Mouse (Mus musculus) midbrain, embryonic 11.5 days (tissue): ENCODE measurements around the gene Zfp90. TPM values are rescaled to one million over a fixed set of nuclear protein-coding genes. Genes with fewer than 3 reads are reported as not detected.
A peak's percentile ranks its signal among the peaks of the same experiment; 100 is the strongest.

Source experiments
- ATAC-seq: fragments of 200-750 bp; cut with Nextera tagmentation; 2 replicates; pipeline ENCODE4 v1.8.0; 2017; ENCODE audit warnings: moderate TSS enrichment, moderate library complexity; ENCODE audit not compliant: low FRiP score
- DNase-seq: peaks from one replicate; pipeline ENCODE4 v3.0.0; 2015; ENCODE audit warnings: low spot score; ENCODE audit errors: missing footprints
- H3K27ac ChIP-seq: fragments of 300-500 bp; sonication (generic); 2 replicates; pipeline ENCODE4 v1.5.1; 2014; ENCODE audit warnings: low read depth, low read length
- H3K27me3 ChIP-seq: fragments of 300-500 bp; sonication (generic); 2 replicates; pipeline ENCODE4 v1.6.1; 2014; ENCODE audit warnings: mild to moderate bottlenecking, low read length, moderate library complexity, mixed read lengths; ENCODE audit not compliant: control insufficient read depth, insufficient read depth
- H3K36me3 ChIP-seq: fragments of 300-500 bp; sonication (generic); 2 replicates; pipeline ENCODE4 v1.6.1; 2014; ENCODE audit warnings: mild to moderate bottlenecking, low read length, moderate library complexity, mixed read lengths; ENCODE audit not compliant: control insufficient read depth, insufficient read depth
- H3K4me1 ChIP-seq: fragments of 300-500 bp; sonication (generic); 2 replicates; pipeline ENCODE4 v1.6.1; 2014; ENCODE audit warnings: low read length; ENCODE audit not compliant: control insufficient read depth, insufficient read depth
- H3K4me2 ChIP-seq: fragments of 300-500 bp; sonication (generic); 2 replicates; pipeline ENCODE4 v1.6.1; 2014; ENCODE audit warnings: mild to moderate bottlenecking, moderate library complexity
- H3K4me3 ChIP-seq: fragments of 300-500 bp; sonication (generic); 2 replicates; pipeline ENCODE4 v1.5.1; 2014; ENCODE audit warnings: low read depth, low read length
- H3K9ac ChIP-seq: fragments of 300-500 bp; sonication (generic); 2 replicates; pipeline ENCODE4 v1.6.1; 2014; ENCODE audit warnings: low read length
- H3K9me3 ChIP-seq: fragments of 300-500 bp; sonication (generic); 2 replicates; pipeline ENCODE4 v1.6.1; 2016; ENCODE audit warnings: low read length; ENCODE audit not compliant: control insufficient read depth
- WGBS: fragments of 180-500 bp; shearing (Covaris S2); extraction: QIAGEN DNeasy Blood & Tissue Kit; methylation state at CpG from one replicate; pipeline ENCODE4 v1.1.7; 2014; 5-methylcytosine and 5-hydroxymethylcytosine counted together
- polyA plus RNA-seq: library from polyadenylated mRNA; unstranded; fragments of >200 nt; fragmentation: Nextera tagmentation; extraction: Ambion mirVana; gene quantifications from 2 replicates; pipeline ENCODE4 v1.2.1, GENCODE M21; 2014

Gene Zfp90
- polyA plus RNA-seq, 1 experiment from 2014 or later: 32.1 TPM

- 90% methylated on average over 4 of the region's 4 CpGs for WGBS
Measured at GRCm38 (mm10) chr8:106394493-106394892, 20.6 kb upstream of the Zfp90 start.

GRCm38 (mm10) chr8:106399694-106400093, 15.4 kb upstream of the Zfp90 start:
- H3K9me3 ChIP-seq: no peaks in the 10 kb centered on the region
- ATAC-seq (no peak), DNase-seq (no peak)
- H3K9ac ChIP-seq: no peak overlapping the region
- H3K36me3 ChIP-seq: no peaks in the 10 kb centered on the region
- H3K4me1 ChIP-seq: no peaks in the 10 kb centered on the region
- H3K4me2 ChIP-seq: no peak overlapping the region
- 74% methylated on average over 8 of the region's 8 CpGs for WGBS
- no peaks in the 10 kb centered on the region for H3K27me3 ChIP-seq
- no peak overlapping the region for H3K27ac ChIP-seq
- no peak overlapping the region for H3K4me3 ChIP-seq

More at GRCm38 (mm10) chr8:106394493-106394892, 20.6 kb upstream of the Zfp90 start:
- DNase-seq (no peak), ATAC-seq (no peak)
- no peak overlapping the region for H3K9ac ChIP-seq
- H3K9me3 ChIP-seq: no peaks in the 10 kb centered on the region
- no peak overlapping the region for H3K27ac ChIP-seq
- H3K4me2 ChIP-seq: no peak overlapping the region
- H3K4me3 ChIP-seq: no peak overlapping the region
- no peaks in the 10 kb centered on the region for H3K36me3 ChIP-seq
- no peaks in the 10 kb centered on the region for H3K4me1 ChIP-seq
- H3K27me3 ChIP-seq: no peaks in the 10 kb centered on the region

- Histone ChIP-seq H3K9ac (no peak overlapping the region), H3K27me3 (no peaks in the 10 kb centered on the region), H3K27ac (no peak overlapping the region), H3K36me3 (no peaks in the 10 kb centered on the region), H3K9me3 (no peaks in the 10 kb centered on the region), H3K4me2 (no peak overlapping the region), H3K4me3 (no peak overlapping the region), H3K4me1 (peaks cover 3% of the 10 kb centered on the region; the same call in 1 of the 2 replicates)
- no peak for DNase-seq
- 65% methylated on average over 5 of the region's 5 CpGs for WGBS
- ATAC-seq: no peak
Measured at GRCm38 (mm10) chr8:106400181-106400580, 14.9 kb upstream of the Zfp90 start.

- no peaks in the 10 kb centered on the region for H3K27me3 ChIP-seq
- no peak overlapping the region for H3K4me2 ChIP-seq
- ATAC-seq (no peak), DNase-seq (no peak)
- H3K27ac ChIP-seq: no peak overlapping the region
- no peaks in the 10 kb centered on the region for H3K9me3 ChIP-seq
- H3K4me1 ChIP-seq: peaks cover 3% of the 10 kb centered on the region; the same call in 1 of the 2 replicates
- 48% methylated on average over 12 of the region's 12 CpGs for WGBS
- no peak overlapping the region for H3K4me3 ChIP-seq
- H3K36me3 ChIP-seq: no peaks in the 10 kb centered on the region
- no peak overlapping the region for H3K9ac ChIP-seq
Measured at GRCm38 (mm10) chr8:106403246-106403933, 11.7 kb upstream of the Zfp90 start.

- Histone ChIP-seq H3K36me3 (no peaks in the 10 kb centered on the region), H3K9ac (no peak overlapping the region), H3K27me3 (no peaks in the 10 kb centered on the region), H3K4me1 (peaks cover 3% of the 10 kb centered on the region; the same call in 1 of the 2 replicates), H3K9me3 (no peaks in the 10 kb centered on the region), H3K4me3 (no peak overlapping the region), H3K27ac (no peak overlapping the region), H3K4me2 (no peak overlapping the region)
- no peak for DNase-seq
- 26% methylated on average over 3 of the region's 3 CpGs for WGBS
- ATAC-seq: peak; percentile 40; the same call in 1 of the 2 replicates
Measured at GRCm38 (mm10) chr8:106404825-106405224, 10.3 kb upstream of the Zfp90 start.

- Histone ChIP-seq H3K36me3 (no peaks in the 10 kb centered on the region), H3K4me3 (no peak overlapping the region), H3K27me3 (no peaks in the 10 kb centered on the region), H3K4me1 (peaks cover 3% of the 10 kb centered on the region; the same call in 1 of the 2 replicates), H3K9ac (no peak overlapping the region), H3K9me3 (no peaks in the 10 kb centered on the region), H3K4me2 (no peak overlapping the region), H3K27ac (no peak overlapping the region)
- DNase-seq: no peak
- ATAC-seq: no peak
- 77% methylated on average over 16 of the region's 16 CpGs for WGBS
Measured at GRCm38 (mm10) chr8:106405810-106406209, 9.3 kb upstream of the Zfp90 start.

GRCm38 (mm10) chr8:106410055-106410454, 5.1 kb upstream of the Zfp90 start:
- H3K36me3 ChIP-seq: no peaks in the 10 kb centered on the region
- no peak overlapping the region for H3K9ac ChIP-seq
- H3K9me3 ChIP-seq: no peaks in the 10 kb centered on the region
- WGBS: 72% methylated on average over 7 of the region's 7 CpGs
- no peaks in the 10 kb centered on the region for H3K27me3 ChIP-seq
- H3K4me3 ChIP-seq: no peak overlapping the region
- H3K27ac ChIP-seq: no peak overlapping the region
- no peaks in the 10 kb centered on the region; the same call in 1 of the 2 replicates for H3K4me1 ChIP-seq
- no peak overlapping the region for H3K4me2 ChIP-seq
- DNase-seq (no peak), ATAC-seq (no peak)

GRCm38 (mm10) chr8:106410564-106410963, 4.6 kb upstream of the Zfp90 start:
- DNase-seq (no peak), ATAC-seq (no peak)
- no peak overlapping the region for H3K9ac ChIP-seq
- H3K4me1 ChIP-seq: no peaks in the 10 kb centered on the region
- H3K27ac ChIP-seq: no peak overlapping the region
- no peaks in the 10 kb centered on the region for H3K27me3 ChIP-seq
- H3K4me3 ChIP-seq: no peak overlapping the region
- 78% methylated on average over 7 of the region's 7 CpGs for WGBS
- no peak overlapping the region for H3K4me2 ChIP-seq
- H3K36me3 ChIP-seq: no peaks in the 10 kb centered on the region
- no peaks in the 10 kb centered on the region for H3K9me3 ChIP-seq

GRCm38 (mm10) chr8:106411783-106412451, 3.2 kb upstream of the Zfp90 start:
- H3K9ac ChIP-seq: no peak overlapping the region

More at GRCm38 (mm10) chr8:106411783-106412451, 3.2 kb upstream of the Zfp90 start:
- DNase-seq (peak; percentile 91), ATAC-seq (no peak)
- Histone ChIP-seq H3K27ac (no peak overlapping the region), H3K4me1 (peaks cover 7% of the 10 kb centered on the region; the same call in 1 of the 2 replicates), H3K9me3 (no peaks in the 10 kb centered on the region; the same call in 1 of the 2 replicates), H3K4me2 (no peak overlapping the region), H3K36me3 (no peaks in the 10 kb centered on the region), H3K4me3 (no peak overlapping the region), H3K27me3 (no peaks in the 10 kb centered on the region)
- WGBS: 24% methylated on average over 14 of the region's 14 CpGs
